Mouse (Mus musculus): ENCODE results near the gene F930015N05Rik.

The F930015N05Rik gene

DNA sequence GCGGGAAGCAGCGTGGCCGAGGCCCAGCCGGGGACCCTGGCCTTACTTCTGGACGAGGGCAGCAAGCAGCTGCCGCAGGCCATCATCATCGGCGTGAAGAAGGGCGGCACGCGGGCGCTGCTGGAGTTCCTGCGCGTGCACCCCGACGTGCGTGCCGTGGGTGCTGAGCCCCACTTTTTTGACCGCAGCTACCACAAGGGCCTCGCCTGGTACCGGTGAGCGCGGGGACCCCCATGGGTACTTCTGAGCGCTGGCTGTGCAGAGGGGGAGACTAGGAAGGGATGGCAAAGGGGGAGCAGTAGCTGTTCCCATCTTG lies at the start of gene F930015N05Rik:
Gene F930015N05Rik (minus strand): TSS at position 242 of the 316 bp plus-strand sequence.
- DNase-seq (ENCODE audit: low read depth, low spot score) = no peak

DNA sequence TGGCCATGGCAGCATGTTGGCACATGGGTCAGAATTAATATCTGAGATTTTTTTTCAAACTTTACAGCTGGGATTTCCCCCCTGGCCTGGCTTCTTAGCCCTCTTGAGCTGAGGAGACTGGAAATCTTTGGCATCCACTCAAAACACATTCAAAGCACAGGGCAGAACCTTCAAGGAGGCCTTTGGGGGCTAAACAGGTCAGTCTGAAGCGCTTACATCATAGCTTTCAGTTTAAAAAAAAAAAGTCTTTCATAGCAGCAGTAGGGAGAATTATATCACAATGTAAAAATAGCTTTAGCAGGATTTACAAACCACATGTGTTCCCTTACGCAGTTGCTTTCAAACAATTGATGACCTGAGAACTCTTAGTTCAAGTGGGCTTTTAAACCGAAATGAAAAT lies 45.0 kb upstream of the F930015N05Rik start:
- DNase-seq (ENCODE audit: low read depth, low spot score) = no peak

DNA sequence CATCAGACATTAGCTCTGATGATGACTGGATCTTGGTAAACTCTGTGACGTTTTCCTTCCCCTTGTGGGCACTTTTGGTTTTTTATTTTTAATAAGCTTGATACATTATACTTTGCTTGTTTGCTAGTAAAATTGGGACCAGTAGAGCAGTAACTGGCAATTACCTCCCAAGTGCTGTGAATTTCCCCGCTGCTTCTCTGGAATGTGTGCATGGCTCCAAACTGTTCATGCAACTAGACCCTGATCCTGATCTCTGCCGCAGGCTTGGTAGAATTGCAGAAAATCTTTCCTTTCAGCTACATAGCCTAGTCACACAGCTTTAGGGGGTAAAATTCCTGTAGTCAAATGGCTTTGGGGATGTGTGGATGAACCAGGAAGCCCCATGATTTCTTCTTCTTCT lies 37.2 kb upstream of the F930015N05Rik start:
- no peak for DNase-seq (ENCODE audit: low read depth, low spot score)

DNA sequence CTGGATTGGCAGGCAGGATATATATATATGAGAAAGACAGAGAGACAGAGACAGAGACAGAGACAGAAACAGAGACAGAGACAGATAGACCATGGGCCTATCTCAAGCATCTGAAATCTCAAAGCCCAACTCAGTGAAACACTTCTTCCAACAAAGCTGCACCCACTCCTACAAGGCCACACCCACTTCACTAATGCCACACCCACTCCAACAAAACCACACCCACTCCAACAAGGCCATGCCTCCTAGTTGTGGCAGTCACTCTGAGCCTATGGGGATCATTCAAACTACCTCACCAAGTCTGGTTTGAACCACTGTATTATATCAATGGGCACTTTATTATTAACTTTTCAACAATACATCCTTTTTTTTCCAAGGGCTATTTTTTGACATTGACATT lies 34.2 kb upstream of the F930015N05Rik start:
- no peak for DNase-seq (ENCODE audit: low read depth, low spot score)

DNA sequence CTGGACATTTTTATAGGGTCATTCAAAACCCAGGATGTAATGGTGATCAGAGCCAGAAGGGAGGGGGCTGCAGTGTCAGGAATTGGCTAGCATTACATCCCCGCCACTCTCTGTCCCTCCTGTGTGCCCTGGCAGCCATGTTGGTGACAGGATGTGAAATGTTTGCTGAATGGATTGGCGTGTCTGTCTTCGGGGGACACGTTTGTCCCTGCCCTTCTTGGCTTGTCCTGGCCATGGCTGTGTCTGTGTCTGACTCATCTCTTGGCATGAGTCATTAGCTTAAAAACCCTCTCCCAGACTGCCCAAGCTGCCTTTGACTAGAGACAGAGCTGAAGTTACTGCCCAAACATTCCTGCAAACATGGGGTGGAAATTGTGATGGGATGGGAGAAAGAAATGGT lies 32.3 kb upstream of the F930015N05Rik start:
- DNase-seq (ENCODE audit: low read depth, low spot score) = peak; percentile 32

DNA sequence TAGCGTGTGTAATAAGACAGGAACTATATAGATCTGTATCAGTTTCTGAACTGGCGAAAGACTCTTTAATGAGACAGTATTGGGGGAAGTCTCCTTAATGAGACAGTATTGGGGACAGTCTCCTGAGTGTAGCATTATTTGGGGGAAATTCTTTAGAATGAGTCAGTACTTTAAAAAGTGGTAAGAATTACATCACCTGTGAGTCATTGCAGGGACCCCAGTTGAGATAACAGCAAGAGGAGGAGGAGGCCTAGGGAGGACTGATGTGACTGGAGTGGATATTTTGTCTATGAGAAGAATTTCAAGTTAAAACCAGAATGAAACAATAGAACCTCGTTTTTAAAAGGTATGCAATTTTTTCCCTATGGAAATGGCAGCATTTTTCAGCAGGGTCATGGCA lies 25.3 kb upstream of the F930015N05Rik start:
- DNase-seq (ENCODE audit: low read depth, low spot score) = no peak

DNA sequence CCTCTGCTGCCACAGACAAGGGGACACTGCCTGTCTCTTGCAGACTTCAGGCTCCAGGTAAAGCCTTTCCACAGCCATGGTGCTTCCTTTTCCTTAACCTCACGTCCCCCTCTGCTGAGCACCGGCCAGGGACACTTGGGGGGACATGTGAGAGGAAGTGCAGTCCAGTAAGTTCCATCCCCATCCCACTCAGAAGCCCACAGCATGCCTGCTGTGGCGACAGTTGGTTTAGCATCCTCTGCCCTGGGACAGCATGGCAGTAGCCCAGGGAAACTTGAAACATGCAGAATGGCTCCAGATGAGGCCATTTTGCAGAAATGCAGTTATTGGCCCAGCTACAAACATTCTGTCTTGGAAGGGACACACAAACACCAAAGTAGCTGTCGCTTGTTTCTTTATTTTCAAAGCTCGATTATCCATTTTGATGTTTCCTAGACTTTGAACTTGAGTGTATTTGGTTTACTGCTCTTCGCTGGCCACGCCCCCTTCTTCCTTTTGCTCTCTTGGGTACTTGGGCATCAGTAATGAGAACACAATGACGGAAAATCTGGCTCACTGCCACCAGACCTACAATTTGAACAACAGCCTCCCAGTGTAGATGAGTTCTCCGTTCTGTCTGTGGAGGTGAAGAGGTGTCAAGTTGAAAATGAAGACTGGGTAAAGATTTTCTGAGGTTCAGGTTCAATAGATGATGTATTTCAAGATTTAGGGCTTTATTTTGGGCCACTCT lies 12.3 kb upstream of the F930015N05Rik start:
- DNase-seq (ENCODE audit: low read depth, low spot score) = no peak

DNA sequence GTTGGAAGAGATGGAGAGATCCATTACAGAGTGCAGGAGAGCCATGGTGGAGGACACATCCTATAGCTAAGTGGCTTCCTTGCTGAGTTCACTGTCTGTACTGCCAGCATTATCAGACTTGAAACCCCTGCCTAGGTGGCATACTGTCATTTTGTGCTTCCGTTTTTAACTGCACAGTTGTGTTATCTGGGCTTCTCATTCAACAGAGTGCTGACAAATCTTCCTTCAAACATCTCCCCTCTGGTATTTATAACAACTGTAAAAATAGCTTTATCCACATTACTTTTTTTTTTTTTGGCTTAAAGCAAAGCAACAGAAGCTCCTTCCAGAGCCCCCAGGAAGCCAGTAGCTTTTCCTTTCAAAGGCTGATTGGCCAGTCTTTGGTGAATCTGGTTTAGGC lies 8.8 kb upstream of the F930015N05Rik start:
- no peak for DNase-seq (ENCODE audit: low read depth, low spot score)

DNA sequence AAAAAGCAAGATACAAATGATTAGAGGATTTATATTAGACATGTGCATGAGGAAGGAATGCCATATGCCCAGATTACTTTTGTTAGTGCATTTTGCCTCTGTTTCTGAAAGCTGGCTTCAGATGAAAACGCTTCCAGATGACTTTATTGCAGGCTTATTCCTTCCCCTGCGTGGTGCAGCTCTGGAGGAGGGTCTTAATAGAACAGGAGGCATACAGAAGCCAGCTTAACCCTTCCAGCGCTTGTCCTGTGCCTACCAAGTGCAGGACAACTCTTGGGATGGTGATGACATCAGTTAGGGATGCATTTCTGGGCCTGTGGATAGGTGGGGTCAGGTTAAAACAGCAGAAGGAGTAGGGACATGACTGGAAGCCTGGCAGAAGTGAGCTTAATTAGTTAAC lies 6.2 kb upstream of the F930015N05Rik start:
- no peak for DNase-seq (ENCODE audit: low read depth, low spot score)

DNA sequence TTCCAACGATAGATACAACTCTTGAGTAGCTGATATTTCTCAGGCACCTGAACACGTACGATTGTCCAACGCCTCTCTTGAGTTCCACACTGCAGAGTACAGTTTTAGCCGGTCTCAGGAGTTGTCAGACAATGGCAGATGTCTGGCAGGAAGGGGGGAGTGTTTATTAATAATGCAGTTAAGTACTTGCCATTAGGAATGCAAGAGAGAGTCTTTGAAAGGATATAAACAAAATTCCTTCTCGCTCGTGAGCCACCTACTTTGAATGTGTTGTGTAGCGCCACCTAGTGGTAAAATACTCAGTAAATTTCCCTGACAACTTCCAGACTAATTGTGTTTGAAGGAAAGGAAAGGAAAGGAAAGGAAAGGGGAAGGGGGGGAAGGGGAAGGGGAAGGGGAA lies 5.7 kb upstream of the F930015N05Rik start:
- DNase-seq (ENCODE audit: low read depth, low spot score) = peak; percentile 36

DNA sequence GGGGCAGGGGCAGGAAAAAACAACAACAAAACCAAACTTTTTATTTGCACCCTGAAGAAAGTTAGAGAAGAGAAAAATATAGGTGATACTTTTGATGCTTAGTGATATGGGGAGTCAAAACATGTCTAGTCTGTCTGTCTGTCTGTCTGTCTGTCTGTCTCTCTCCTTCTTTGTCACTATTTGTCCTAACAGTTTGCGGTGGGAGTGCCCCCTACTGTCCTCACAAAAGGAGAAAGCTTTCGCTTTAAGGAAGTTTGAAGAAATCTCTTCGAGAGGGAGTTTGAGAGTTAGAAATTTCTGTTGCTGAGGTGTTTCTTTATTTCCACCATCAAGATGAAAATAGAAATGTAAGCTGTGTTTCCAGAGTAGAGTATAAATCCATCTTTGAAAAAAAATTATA lies 2.5 kb upstream of the F930015N05Rik start:
- DNase-seq (ENCODE audit: low read depth, low spot score) = no peak

DNA sequence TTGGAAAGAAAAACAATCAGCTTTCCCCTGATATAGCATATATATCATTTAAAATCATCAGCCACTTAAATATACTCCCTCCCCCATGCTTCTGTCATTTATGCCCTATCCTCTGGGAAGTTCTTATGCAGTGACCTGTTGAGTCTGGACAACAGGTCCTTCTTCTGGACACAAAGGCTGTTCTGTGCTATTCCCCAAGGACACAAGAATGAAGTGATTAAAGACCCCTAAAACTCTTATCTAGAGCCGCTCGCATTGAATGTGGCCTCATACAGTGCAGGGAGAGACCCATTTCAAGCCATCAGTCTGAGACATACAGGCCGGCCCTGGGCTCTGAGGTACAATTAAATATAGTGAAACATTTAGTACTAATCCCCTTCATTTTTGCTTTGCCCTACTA lies 1.3 kb upstream of the F930015N05Rik start:
- DNase-seq (ENCODE audit: low read depth, low spot score) = no peak

DNA sequence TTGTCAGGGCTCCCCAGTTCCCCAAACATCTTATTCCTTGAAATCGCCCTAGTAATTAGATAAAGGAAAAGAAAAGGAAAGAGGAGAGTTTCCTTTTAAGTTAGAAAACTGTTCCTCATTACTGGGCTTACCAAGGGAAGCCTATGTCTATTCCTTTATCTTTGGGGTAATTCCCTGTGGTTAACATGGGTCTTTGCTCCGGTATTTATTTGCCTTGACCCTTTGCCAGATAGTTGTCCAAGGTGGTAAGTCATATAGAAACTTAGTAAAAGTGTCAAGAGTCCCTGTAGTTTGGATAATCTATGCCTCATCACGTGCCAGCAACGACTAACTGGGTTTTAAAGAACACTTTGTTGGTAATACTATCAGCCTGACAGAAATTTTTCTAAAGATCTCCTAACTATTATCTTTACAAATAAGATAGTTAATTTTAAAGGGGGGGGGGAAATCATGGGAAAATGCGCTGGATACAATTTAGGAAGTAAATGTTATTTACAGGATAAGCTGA lies 392 bp upstream of the F930015N05Rik start:
- DNase-seq (ENCODE audit: low read depth, low spot score) = no peak

DNA sequence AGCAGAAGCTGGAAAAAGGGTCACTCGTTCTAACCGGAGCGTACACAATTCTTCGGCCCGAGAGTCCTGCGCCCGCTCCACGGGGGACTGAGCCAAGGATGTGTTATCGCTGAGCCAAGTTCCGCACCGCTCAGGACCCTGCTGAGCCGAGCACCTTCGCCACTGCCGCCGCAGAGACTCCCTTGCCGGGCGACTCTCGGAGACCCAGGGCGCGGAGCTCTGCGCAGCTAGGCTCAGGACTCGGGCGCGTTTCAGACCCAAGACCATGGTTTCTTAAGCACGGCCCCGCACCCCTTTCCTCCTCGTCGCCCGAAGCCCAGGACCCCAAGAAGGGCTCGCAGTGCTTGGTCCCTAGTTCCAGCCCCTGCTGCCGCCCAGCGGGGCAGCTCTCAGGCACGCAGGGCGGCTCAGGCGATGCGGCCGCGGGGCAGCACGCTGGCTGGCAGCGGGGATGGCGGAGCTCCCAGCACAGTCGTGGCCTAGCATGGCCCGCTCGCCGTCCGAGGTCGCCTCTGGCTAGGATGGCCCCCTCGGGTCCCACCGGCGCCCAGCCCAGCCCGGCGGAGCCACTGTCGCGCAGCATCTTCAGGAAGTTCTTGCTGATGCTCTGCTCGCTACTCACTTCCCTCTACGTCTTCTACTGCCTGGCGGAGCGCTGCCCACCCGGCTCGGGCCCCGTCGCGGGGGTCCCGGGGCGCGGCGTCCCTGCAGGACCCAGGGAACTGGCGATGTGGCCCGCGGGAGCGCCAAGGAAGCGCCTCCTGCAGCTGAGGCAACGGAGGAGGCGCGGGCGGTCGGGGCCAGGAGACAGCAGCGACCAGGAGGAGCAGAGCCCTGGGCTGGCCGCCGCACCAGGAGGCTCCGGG lies 674 bp downstream of the F930015N05Rik start:
- DNase-seq (ENCODE audit: low read depth, low spot score) = no peak

DNA sequence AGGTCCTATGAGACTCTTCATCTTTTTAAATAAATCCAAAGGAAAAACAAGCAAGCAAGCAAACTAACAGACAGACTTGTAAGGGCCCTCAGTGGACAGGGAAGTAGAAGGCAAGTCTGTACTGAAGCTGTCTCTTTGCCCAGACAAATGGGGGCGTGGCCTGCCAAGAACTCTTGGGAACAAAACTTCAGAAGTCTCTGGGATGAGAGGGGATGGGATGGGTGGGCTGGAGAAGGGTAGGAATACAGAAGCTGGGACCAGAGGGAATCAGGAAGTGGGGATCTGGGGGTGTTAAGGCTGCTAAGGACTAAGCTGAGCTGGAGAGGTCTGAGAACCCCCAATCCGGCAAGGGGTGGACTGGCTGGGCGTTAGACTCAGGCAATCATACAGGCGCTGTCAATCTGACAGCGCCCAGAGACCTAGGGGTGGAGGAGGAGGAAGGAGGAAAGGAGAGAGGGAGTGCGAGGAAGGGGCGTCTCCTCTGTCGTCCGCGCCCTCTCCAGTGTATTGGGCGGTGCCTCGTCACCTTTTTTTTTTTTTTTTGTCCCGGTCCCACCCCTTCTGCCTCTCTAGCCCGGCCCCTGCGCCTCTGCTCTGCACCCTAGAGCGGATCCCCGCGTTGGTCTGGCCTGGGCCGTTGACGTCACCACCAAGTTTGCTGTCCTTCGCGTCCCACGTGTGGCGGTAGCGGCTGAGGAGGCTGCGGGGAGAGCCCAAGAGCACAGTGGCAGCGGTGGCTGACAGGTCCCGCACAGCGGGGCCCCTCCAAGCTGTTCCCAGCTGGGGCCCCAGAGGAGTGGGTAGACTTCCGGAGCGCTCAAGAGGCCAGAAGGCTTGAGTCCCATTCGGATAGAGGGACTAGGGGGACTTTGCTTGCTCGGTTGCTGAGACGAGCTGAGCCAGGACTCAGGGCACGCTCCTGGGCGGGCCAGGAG lies 1.6 kb downstream of the F930015N05Rik start, which contains the start of gene Hs3st3a1:
Gene Hs3st3a1 (plus strand): TSS at position 722 of the 935 bp plus-strand sequence.
- DNase-seq (ENCODE audit: low read depth, low spot score) = peak; percentile 61

DNA sequence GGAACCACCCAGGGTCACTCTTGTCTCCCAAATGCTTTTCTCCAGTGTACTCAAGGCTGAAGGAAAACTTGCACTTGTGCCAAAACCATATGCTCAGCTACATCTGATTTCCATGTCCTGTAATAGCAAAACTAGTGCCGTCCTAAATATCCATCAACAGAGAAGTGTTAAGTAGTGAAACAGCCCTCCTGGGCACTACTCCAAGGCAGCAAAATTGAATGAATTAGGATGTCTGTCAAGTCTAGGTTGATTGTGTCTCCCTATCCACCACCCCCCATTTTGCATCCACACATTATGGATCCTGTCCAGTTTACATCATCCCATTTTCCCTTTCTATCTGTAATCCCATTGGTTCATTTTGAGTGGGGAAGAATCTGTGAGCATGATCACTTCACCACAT lies 17.5 kb downstream of the F930015N05Rik start:
- no peak for DNase-seq (ENCODE audit: low read depth, low spot score)

DNA sequence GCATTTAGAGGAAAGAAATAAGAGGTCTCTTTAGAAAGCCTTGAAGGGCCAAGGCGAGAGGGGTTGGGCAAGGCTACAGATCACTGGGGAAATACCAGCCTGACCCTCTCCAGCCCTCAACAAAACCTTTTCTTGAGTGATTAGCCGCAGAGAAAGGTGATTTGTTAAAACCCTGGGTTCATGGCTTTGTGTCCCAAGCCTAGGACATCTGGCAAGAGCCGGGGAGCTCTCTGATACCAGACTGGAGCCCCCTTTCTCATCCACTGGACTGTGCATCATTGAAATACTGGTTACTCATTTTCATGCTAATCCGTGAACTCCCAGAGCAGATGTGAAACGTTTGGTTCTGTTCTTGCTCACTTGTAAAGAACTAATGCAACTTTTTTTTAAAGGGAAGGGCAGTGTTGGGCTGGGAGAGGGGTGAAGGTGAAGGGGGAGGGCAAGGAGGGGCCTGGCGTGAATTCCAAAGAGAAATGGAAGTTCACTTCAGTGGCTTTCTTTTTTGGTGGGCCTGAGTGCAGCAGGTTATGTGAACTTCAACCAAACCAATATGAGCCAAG lies 35.8 kb downstream of the F930015N05Rik start:
- DNase-seq (ENCODE audit: low read depth, low spot score) = no peak

DNA sequence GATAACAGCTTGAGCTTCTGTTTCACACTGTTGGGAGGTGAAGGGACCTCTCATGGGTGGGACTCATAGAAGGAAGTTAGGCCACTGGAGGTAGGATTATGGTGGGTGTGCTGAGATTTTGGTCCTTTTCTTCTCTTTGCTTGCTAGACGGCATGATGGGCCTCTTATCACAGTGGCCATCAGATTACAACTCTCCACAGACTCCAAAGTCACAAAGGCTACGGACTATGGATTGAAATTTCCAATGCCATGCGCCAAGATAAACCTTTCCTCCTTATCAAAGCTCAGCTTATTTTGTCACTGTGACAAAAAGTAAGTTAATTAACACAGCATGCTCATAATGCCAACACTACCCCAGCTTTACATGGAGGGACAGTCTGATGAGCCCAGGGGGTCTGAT lies 38.8 kb downstream of the F930015N05Rik start:
- DNase-seq (ENCODE audit: low read depth, low spot score) = no peak

DNA sequence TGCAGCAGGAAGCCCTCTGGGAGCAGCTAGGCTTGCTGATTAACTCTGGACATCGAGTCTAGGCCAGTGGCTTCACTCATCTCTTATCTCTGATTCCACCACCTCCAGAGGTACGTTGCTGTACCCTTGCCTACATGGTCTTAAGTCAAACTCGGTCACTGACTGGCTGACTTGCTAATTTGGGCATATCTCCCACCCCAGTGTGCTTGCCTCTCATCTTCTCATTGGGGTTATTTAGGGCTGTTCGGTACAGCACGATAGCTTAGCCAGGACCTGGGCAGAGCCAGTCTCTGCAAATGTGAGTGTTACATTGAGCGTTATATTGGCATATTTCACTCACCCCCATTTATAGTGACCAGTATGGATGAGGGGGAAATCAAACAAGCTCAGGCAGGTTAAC lies 39.5 kb downstream of the F930015N05Rik start:
- no peak for DNase-seq (ENCODE audit: low read depth, low spot score)

DNA sequence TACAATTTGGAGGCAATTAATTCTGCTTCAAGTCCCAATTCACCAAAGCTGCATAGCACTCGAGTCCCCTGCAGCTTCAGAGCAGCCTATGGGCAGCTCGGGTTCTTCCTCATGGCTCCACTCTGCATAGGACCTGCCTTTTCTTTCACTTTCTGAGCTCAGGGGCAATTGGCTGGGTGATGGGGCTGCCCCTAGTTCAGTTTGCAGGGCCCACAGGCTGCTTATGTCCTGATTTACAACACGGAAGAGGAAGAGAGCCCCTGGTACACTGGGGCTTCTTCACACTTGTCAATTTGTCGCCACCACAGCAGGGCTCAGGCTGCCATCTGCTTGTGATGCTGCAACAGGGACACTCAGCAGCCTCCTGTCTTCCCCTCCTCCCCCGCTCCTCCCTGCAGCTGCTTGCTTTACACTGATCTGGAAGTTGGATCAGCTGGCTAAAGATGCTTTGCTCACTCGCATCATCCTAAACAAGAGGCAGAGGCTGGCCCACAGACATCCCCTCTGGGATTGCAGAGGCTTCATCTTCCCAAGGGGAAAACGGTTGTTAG lies 40.0 kb downstream of the F930015N05Rik start:
- no peak for DNase-seq (ENCODE audit: low read depth, low spot score)

DNA sequence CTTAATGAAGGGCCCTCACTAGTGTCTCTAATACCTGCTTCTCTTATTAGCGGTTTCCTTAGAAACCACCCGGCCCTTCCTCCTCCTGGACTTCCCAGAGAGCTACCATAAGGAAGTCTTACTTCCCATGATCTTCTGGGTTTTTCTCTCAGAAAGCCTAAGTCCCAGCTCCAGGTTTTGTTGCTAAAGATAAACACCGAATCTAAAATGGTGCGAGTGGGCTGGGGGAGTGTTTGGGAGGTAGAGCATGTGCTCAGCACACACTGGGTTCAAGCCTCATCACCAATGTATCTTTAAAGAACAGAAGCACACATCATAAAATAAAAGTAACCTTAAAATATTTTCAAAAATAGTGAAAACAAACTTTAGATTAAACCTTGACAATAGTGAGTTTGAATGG lies 50.1 kb downstream of the F930015N05Rik start:
- DNase-seq (ENCODE audit: low read depth, low spot score) = no peak
